ENCODE assay signal across 8 mouse cellular contexts in the genomic region with DNA sequence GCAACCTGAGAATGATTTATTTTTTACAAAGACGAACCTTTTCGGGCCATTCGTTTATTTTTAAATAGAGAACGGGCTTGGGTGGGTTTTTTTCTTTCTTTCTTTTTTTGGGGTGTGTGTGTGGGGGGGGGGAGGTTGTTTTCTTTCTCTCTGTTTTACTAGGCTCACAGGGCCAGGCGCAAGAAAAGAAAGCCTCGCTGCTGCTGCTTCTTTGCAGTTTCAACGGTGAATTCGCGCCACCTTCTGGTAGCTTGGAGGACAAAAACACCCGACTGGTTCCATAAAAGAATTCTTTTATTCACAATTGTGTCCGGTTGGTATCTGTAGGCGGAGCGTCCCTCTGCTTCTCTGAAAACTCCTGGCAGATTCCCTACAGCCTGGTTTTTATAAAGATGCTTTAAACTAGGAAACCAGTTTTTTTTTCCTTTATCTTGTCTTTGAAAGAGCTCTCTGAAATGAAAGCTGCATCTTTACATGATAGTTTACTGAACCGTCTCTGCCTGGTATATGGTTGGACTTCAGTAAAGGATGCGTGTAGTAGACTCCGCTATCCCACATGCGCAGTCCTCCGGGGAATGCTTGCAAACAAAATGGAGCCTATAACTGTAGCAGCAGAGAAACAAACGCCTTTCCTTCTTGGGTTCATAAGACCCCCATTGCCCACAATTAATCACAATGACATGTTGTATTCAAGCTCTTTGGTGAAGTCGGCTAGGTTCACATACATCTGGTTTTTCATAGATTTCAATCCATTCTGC.
A peak's percentile ranks its signal among the peaks of the same experiment; 100 is the strongest.
DNase-seq lines count a peak whose midpoint lies in the region; ATAC-seq and TF ChIP-seq lines count a peak whose summit lies in the region.

No protein-coding gene starts in this region.

- no peaks in the 10 kb centered on the region for H3K9me3 ChIP-seq in embryonic facial prominence, embryonic 15.5 days (replicated peaks)
- no peaks in the 10 kb centered on the region for H3K9me3 ChIP-seq in liver, embryonic 14.5 days (ENCODE audit: control insufficient read depth, low read length)

- H3K27ac ChIP-seq in embryonic facial prominence, embryonic 15.5 days (replicated peaks), result no peak overlapping the region
- no peak overlapping the region for H3K27ac ChIP-seq in liver, embryonic 14.5 days

- peak; percentile 51 for TF ChIP-seq CTCF in liver, embryonic 14.5 days (IDR thresholded peaks at IDR 0.05; ENCODE audit: low read depth)

- intact Hi-C loops in heart, postnatal 10 days (cut with DNase I), result loop anchor here (1.0 to 5.0 kb wide), 4 partner anchors 128 to 594 kb away; no protein-coding TSS in a partner anchor

- no peaks in the 10 kb centered on the region for H3K36me3 ChIP-seq in embryonic facial prominence, embryonic 15.5 days
- no peaks in the 10 kb centered on the region for H3K36me3 ChIP-seq in liver, embryonic 14.5 days (replicated peaks; ENCODE audit: control insufficient read depth, insufficient read depth, low read depth)

- no peak for ATAC-seq in embryonic facial prominence, embryonic 15.5 days (ENCODE audit: insufficient number of reproducible peaks, low FRiP score, low TSS enrichment, low read depth)
- ATAC-seq in liver, embryonic 14.5 days (ENCODE audit: insufficient read depth), result no peak

- WGBS in embryonic facial prominence, embryonic 15.5 days, result 18% methylated on average over 20 of the region's 20 CpGs
- 19% methylated on average over 20 of the region's 20 CpGs for WGBS in liver, embryonic 14.5 days (ENCODE audit: insufficient replicate concordance)

- H3K4me1 ChIP-seq in embryonic facial prominence, embryonic 15.5 days, result peaks cover 8% of the 10 kb centered on the region
- H3K4me1 ChIP-seq in liver, embryonic 14.5 days (replicated peaks; ENCODE audit: control insufficient read depth in 2 of 2, insufficient read depth in 2 of 2, low read length in 1 of 2), result no peaks in the 10 kb centered on the region

- H3K4me3 ChIP-seq in embryonic facial prominence, embryonic 15.5 days (replicated peaks), result 0 out of 2 replicates have a peak overlapping the region, but pooled peaks have one; percentile 12
- no peak overlapping the region for H3K4me3 ChIP-seq in liver, embryonic 14.5 days (ENCODE audit: insufficient read depth in 1 of 2, low read depth in 2 of 2, low read length in 2 of 2)

- no peak for TF ChIP-seq EP300 in liver, embryonic 14.5 days (IDR thresholded peaks at IDR 0.05; ENCODE audit: low read depth)

- H3K4me2 ChIP-seq in embryonic facial prominence, embryonic 15.5 days (replicated peaks), result 0 out of 2 replicates have a peak overlapping the region, but pooled peaks have one; percentile 15
- no peak overlapping the region for H3K4me2 ChIP-seq in liver, embryonic 14.5 days (ENCODE audit: low read depth)

- H3K9ac ChIP-seq in embryonic facial prominence, embryonic 15.5 days, result no peak overlapping the region
- H3K9ac ChIP-seq in liver, embryonic 14.5 days (replicated peaks), result no peak overlapping the region

- peaks cover 53% of the 10 kb centered on the region for H3K27me3 ChIP-seq in embryonic facial prominence, embryonic 15.5 days
- peaks cover 24% of the 10 kb centered on the region for H3K27me3 ChIP-seq in liver, embryonic 14.5 days (ENCODE audit: control insufficient read depth, insufficient read depth, low read length)

- peak; percentile 30 to 37 for DNase-seq in B cell, adult 2 months
- DNase-seq in adrenal gland, postnatal 4 days (ENCODE audit: low spot score in 2 of 2), result peak; percentile 7 to 47
- peak; percentile 84 for DNase-seq in heart, postnatal 10 days
- DNase-seq in kidney, postnatal 36 days, result peak; percentile 76 to 89
- peak; percentile 10 to 23 (median 11) for DNase-seq in liver, embryonic 14.5 days (ENCODE audit: low read depth in 3 of 3, low spot score in 3 of 3)
- peak; percentile 48 for DNase-seq in ovary, adult 18-20 months (ENCODE audit: low spot score)
- DNase-seq in urinary bladder, adult 2 months (ENCODE audit: low spot score), result peak; percentile 31

Comparison
In these comparisons a context has a peak if more than half of its experiments do, and no peak if none do; other contexts are left out.
1. DNase-seq: peak in every context shown above with its lines; median percentile 84 in heart, postnatal 10 days; 82 in kidney, postnatal 36 days; 48 in ovary, adult 18-20 months; 34 in B cell, adult 2 months; 31 in urinary bladder, adult 2 months; 27 in adrenal gland, postnatal 4 days; 11 in liver, embryonic 14.5 days.